Mouse (Mus musculus) embryonic fibroblast, embryonic 13.5 days (primary cell): ENCODE results near the gene Gpr132.

Experiments used
- CTCF ChIP-seq: IDR thresholded peaks from 2 replicates; pipeline ENCODE4 v1.5.1; 2011; ENCODE audit warnings: mild to moderate bottlenecking, control low read depth, low read length, moderate library complexity, borderline replicate concordance; ENCODE audit not compliant: insufficient read depth
- POLR2A ChIP-seq: IDR thresholded peaks from 2 replicates; pipeline ENCODE4 v1.6.1; 2011; ENCODE audit warnings: low read depth, mild to moderate bottlenecking, control low read depth, low read length, moderate library complexity

GRCm38 (mm10) chr12:112821974-112822373 lies 46.1 kb downstream of the Gpr132 start:
- TF ChIP-seq POLR2A = no peak
- TF ChIP-seq CTCF = no peak
